Mouse (Mus musculus) ES-E14 (cell line): Measurements from ENCODE around the gene Capzb.
A peak's percentile ranks its signal among the peaks of the same experiment; 100 is the strongest.

Experiments used
- CHD2 ChIP-seq: IDR thresholded peaks from 2 replicates; pipeline ENCODE4 v1.6.1; 2014; ENCODE audit warnings: mild to moderate bottlenecking, low read depth, low read length, inconsistent platforms
- HCFC1 ChIP-seq: IDR thresholded peaks from 2 replicates; pipeline ENCODE4 v1.6.1; 2012; ENCODE audit warnings: low read length, inconsistent platforms, borderline replicate concordance; ENCODE audit not compliant: insufficient read depth
- MAFK ChIP-seq: IDR thresholded peaks from 2 replicates; pipeline ENCODE4 v1.6.1; 2014; ENCODE audit warnings: mild to moderate bottlenecking, low read depth, low read length, inconsistent platforms; ENCODE audit not compliant: insufficient read depth
- ZC3H11A ChIP-seq: IDR thresholded peaks from 2 replicates; pipeline ENCODE4 v1.6.1; 2012; ENCODE audit warnings: low read depth, mild to moderate bottlenecking, inconsistent platforms, low read length, borderline replicate concordance
- ZNF384 ChIP-seq: IDR thresholded peaks from 2 replicates; pipeline ENCODE4 v1.6.1; 2012; ENCODE audit warnings: low read depth, low read length, inconsistent platforms

DNA sequence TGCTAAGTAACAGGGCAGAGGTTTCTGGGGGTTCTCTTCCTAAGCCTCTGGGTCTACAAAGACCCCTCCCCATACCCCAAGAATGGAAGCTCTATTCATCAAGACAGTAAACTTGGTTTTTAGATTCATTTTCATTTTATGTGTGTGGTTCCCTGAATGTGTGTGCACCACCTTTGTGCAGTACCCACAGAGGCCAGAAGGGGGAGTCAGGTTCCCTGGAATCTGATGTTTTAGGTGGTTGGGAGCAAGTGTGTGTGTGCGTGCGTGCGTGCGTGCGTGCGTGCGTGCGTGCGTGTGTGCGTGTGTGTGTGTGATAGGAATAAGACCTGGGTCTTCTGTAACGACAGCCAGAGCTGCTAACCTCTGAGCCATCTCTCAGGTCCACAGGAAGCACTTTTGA, 47.5 kb upstream of the Capzb start:
- TF ChIP-seq ZNF384 (no peak), HCFC1 (no peak), CHD2 (no peak), ZC3H11A (peak; percentile 25; the same call in 1 of the 2 replicates), MAFK (no peak)
